Mouse (Mus musculus) erythroid progenitor cell, adult 5-6 weeks (primary cell): ENCODE data around the gene Hoxa5. TPM values are rescaled to one million over a fixed set of nuclear protein-coding genes. Genes with fewer than 3 reads are reported as not detected.
A peak's percentile ranks its signal among the peaks of the same experiment; 100 is the strongest.

Experiments used
- ATAC-seq: replicated peaks from 2 replicates; pipeline ENCODE4 v1.8.0; 2016; ENCODE audit warnings: moderate number of reproducible peaks, mild to moderate bottlenecking, moderate TSS enrichment, inconsistent platforms; ENCODE audit not compliant: poor library complexity, low FRiP score, severe bottlenecking
- total RNA-seq, 2 experiments: library from RNA; stranded (forward) in 1 of 2; stranded (reverse) in 1 of 2; fragments of 150-400 nt in 1 of 2; fragments of 186-747, 209-891 nt in 1 of 2; gene quantifications; 2 replicates each; pipeline versions ENCODE4 v1.2.3 to v1.2.4; 2015 to 2017; ENCODE audit warnings: low replicate concordance in 2 of 2

Hoxa5 gene
- total RNA-seq, 2 experiments from 2014 or later, result not detected

- ATAC-seq, result no peak
Measured at GRCm38 (mm10) chr6:52228475-52229465, 24.4 kb upstream of the Hoxa5 start.

GRCm38 (mm10) chr6:52227470-52228222 is 23.3 kb upstream of the Hoxa5 start:
- no peak for ATAC-seq

GRCm38 (mm10) chr6:52226569-52227257 is 22.3 kb upstream of the Hoxa5 start:
- ATAC-seq, result no peak

- no peak for ATAC-seq
Measured at GRCm38 (mm10) chr6:52225612-52226568, 21.5 kb upstream of the Hoxa5 start.

- ATAC-seq, result no peak
Measured at GRCm38 (mm10) chr6:52224895-52225611, 20.7 kb upstream of the Hoxa5 start.

- ATAC-seq, result no peak
Measured at GRCm38 (mm10) chr6:52223939-52224760, 19.8 kb upstream of the Hoxa5 start.

- ATAC-seq, result no peak
Measured at GRCm38 (mm10) chr6:52222729-52223128, 18.3 kb upstream of the Hoxa5 start.

- ATAC-seq, result 0 out of 2 replicates have a peak, but pooled peaks have one; percentile 25
Measured at GRCm38 (mm10) chr6:52221993-52222685, 17.8 kb upstream of the Hoxa5 start.

GRCm38 (mm10) chr6:52221337-52221992 is 17.1 kb upstream of the Hoxa5 start, which contains the start of gene Hoxa7:
Hoxa7 (minus strand) TSS chr6:52221854.
- peak; percentile 75 for ATAC-seq

- ATAC-seq, result no peak
Measured at GRCm38 (mm10) chr6:52220865-52221310, 16.5 kb upstream of the Hoxa5 start.

- ATAC-seq, result no peak
Measured at GRCm38 (mm10) chr6:52220003-52220864, 15.8 kb upstream of the Hoxa5 start.

GRCm38 (mm10) chr6:52219234-52219942 is 15.0 kb upstream of the Hoxa5 start:
- ATAC-seq, result no peak

GRCm38 (mm10) chr6:52218643-52219215 is 14.3 kb upstream of the Hoxa5 start:
- ATAC-seq, result no peak

GRCm38 (mm10) chr6:52217895-52218642 is 13.7 kb upstream of the Hoxa5 start:
- no peak for ATAC-seq
